Mouse (Mus musculus) heart, adult 2 months (tissue): ENCODE data around the gene Itga2b. TPM values are rescaled to one million over a fixed set of nuclear protein-coding genes. Genes with fewer than 3 reads are reported as not detected.

Experiments used
- DNase-seq, 2 experiments: peaks; one replicate each; pipeline ENCODE4 v3.0.0; 2021
- H3K27ac ChIP-seq: fragments of 200-600 bp; 2 replicates; pipeline ENCODE4 v1.8.1; 2022
- H3K27me3 ChIP-seq: fragments of 200-500 bp; 2 replicates; pipeline ENCODE4 v1.6.1; 2012; ENCODE audit warnings: mild to moderate bottlenecking, low read length, inconsistent platforms, mixed read lengths; ENCODE audit not compliant: control insufficient read depth, insufficient read depth
- H3K36me3 ChIP-seq: fragments of 200-500 bp; 2 replicates; pipeline ENCODE4 v1.6.1; 2012; ENCODE audit warnings: low read length, inconsistent platforms; ENCODE audit not compliant: control insufficient read depth, insufficient read depth
- H3K4me1 ChIP-seq: fragments of 200-500 bp; 2 replicates; pipeline ENCODE4 v1.6.1; 2011; ENCODE audit warnings: low read length; ENCODE audit not compliant: control insufficient read depth, insufficient read depth
- H3K4me3 ChIP-seq: fragments of 200-600 bp; 2 replicates; pipeline ENCODE4 v1.8.1; 2022
- H3K79me2 ChIP-seq: fragments of 200-500 bp; replicated peaks from 2 replicates; pipeline ENCODE4 v1.6.1; 2012; ENCODE audit warnings: mild to moderate bottlenecking, inconsistent platforms, low read length, moderate library complexity, mixed read lengths; ENCODE audit not compliant: control insufficient read depth, insufficient read depth
- H3K9ac ChIP-seq: fragments of 200-500 bp; 2 replicates; pipeline ENCODE4 v1.6.1; 2012; ENCODE audit warnings: low read depth, mild to moderate bottlenecking, control low read depth, inconsistent platforms, low read length, mixed read lengths
- CTCF ChIP-seq: fragments of 200-600 bp; IDR thresholded peaks from 2 replicates; pipeline ENCODE4 v1.8.1; 2022; ENCODE audit warnings: antibody characterized with exemption, mild to moderate bottlenecking, moderate library complexity
- EP300 ChIP-seq: fragments of 200-500 bp; IDR thresholded peaks from 2 replicates; pipeline ENCODE4 v1.6.1; 2011; ENCODE audit warnings: low read depth, low read length, control low read depth; ENCODE audit not compliant: insufficient read depth
- POLR2A ChIP-seq: fragments of 200-500 bp; IDR thresholded peaks from 2 replicates; pipeline ENCODE4 v1.6.1; 2011; ENCODE audit warnings: mild to moderate bottlenecking, low read depth, low read length, control low read depth; ENCODE audit not compliant: insufficient read depth
- WGBS: fragments of 180-500 bp; shearing (Covaris S2); methylation state at CpG from one replicate; pipeline ENCODE4 v1.1.7; 2018; 5-methylcytosine and 5-hydroxymethylcytosine counted together
- intact Hi-C: fragments of 180-260 bp; cut with DNase I; formaldehyde crosslinking; loops from one replicate; pipeline ENCODE4 v1.15.1; 2025
- polyA plus RNA-seq: library from polyadenylated mRNA; depleted of rRNA; stranded (reverse); fragments of >200 nt; gene quantifications from 2 replicates; pipeline ENCODE4 v1.2.3, GENCODE M21; 2012
- total RNA-seq, 2 experiments: library from RNA; stranded (reverse); gene quantifications; 2 replicates each; pipeline ENCODE4 v1.2.3; 2021

Itga2b gene
- total and polyA plus RNA-seq, 3 experiments = 3.1 to 14.5 (median 6.9) TPM

GRCm38 (mm10) chr11:102495114-102495513, 25.2 kb upstream of the Itga2b start:
- DNase-seq = no peak
- no peak overlapping the region for H3K9ac ChIP-seq
- intact Hi-C loops = no loop called here
- H3K36me3 ChIP-seq = peaks cover 7% of the 10 kb centered on the region; the same call in 1 of the 2 replicates
- no peak overlapping the region; the same call in 1 of the 2 replicates for H3K27ac ChIP-seq
- H3K79me2 ChIP-seq = no peaks in the 10 kb centered on the region
- 95% methylated on average over 6 of the region's 6 CpGs for WGBS
- no peaks in the 10 kb centered on the region; the same call in 1 of the 2 replicates for H3K4me1 ChIP-seq
- H3K4me3 ChIP-seq = no peak overlapping the region
- TF ChIP-seq CTCF = no peak
- TF ChIP-seq EP300 = no peak
- TF ChIP-seq POLR2A = no peak
- H3K27me3 ChIP-seq = no peaks in the 10 kb centered on the region

GRCm38 (mm10) chr11:102494063-102494650, 24.2 kb upstream of the Itga2b start:
- DNase-seq = peak in 1 of 2 experiments; percentile 23
- intact Hi-C loops = no loop called here
- Histone ChIP-seq H3K79me2 (no peaks in the 10 kb centered on the region), H3K36me3 (peaks cover 7% of the 10 kb centered on the region; the same call in 1 of the 2 replicates), H3K9ac (no peak overlapping the region), H3K4me1 (no peaks in the 10 kb centered on the region; the same call in 1 of the 2 replicates), H3K27me3 (no peaks in the 10 kb centered on the region), H3K4me3 (no peak overlapping the region), H3K27ac (peak overlapping the region; percentile 57)
- TF ChIP-seq POLR2A (no peak), CTCF (no peak), EP300 (no peak)
- WGBS = 56% methylated on average over 7 of the region's 7 CpGs

DNA sequence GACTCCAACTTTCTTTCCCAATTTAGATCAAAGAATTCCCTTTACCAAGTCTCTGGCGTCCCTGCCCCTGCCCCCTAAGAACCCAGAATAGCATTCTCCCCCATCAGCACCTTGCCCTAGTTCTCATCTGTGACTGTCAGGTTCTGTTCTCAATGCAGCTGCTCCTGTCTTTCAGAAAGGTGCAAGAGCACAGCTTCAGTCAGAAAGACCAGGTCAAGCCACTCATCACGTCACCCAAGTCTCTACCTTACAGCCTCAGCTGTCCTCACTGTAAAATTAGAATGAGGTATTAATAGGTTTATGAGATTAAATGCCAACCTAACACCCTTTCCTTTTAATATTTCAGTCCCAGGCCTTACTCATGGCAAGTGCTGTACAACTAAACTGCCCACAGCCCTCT, 23.3 kb upstream of the Itga2b start:
- Histone ChIP-seq H3K9ac (no peak overlapping the region), H3K79me2 (no peaks in the 10 kb centered on the region), H3K4me1 (no peaks in the 10 kb centered on the region; the same call in 1 of the 2 replicates), H3K27ac (peak overlapping the region; percentile 57), H3K27me3 (no peaks in the 10 kb centered on the region), H3K36me3 (peaks cover 7% of the 10 kb centered on the region; the same call in 1 of the 2 replicates), H3K4me3 (no peak overlapping the region)
- intact Hi-C loops = no loop called here
- 56% methylated on average over 2 of the region's 2 CpGs for WGBS
- TF ChIP-seq EP300 = no peak
- no peak for TF ChIP-seq CTCF
- no peak for TF ChIP-seq POLR2A
- no peak for DNase-seq

- H3K4me3 ChIP-seq = no peak overlapping the region
- H3K36me3 ChIP-seq = no peaks in the 10 kb centered on the region
- no peaks in the 10 kb centered on the region for H3K79me2 ChIP-seq
- TF ChIP-seq EP300 (no peak), POLR2A (no peak), CTCF (no peak)
- no peak overlapping the region for H3K27ac ChIP-seq
- H3K9ac ChIP-seq = no peak overlapping the region
- intact Hi-C loops = loop anchor here (1.0 to 2.0 kb wide), 3 partner anchors 68 to 163 kb away; partner anchors contain the start of gene Gpatch8
- 68% methylated on average over 2 of the region's 2 CpGs for WGBS
- H3K27me3 ChIP-seq = no peaks in the 10 kb centered on the region
- no peaks in the 10 kb centered on the region for H3K4me1 ChIP-seq
- no peak for DNase-seq
Observed at GRCm38 (mm10) chr11:102487901-102488300, 18.0 kb upstream of the Itga2b start.

DNA sequence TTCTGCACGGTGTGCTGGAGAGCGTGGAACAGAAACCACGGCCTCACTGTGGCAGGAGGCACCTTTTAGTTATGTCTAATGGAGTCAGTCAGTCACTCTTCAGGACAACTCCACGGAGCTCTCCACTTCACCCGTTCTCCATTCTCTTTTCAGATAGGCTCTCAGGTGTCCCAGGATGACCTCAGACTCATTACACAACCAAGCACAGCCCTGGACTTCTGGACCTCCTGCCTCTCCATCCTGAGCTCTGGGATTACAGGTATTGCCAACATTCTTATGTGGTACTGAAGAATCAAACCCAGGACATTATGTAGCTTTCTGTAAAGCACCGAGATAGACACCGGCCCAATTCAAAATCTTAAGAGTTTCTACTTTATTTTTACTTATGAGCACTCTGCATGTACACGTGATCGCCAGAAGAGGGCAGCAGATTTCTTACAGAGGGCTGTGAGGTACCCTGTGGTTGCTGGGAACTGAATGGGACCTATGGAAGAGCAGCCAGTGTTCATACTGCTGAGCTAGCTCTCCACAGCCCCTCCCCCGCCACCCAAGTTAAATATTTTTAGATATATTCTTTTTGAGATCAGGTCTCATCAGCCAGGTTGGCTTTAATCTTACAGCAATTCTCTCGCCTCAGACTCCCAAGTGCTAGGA, 16.9 kb upstream of the Itga2b start:
- Histone ChIP-seq H3K4me1 (no peaks in the 10 kb centered on the region), H3K27ac (no peak overlapping the region), H3K4me3 (no peak overlapping the region), H3K27me3 (no peaks in the 10 kb centered on the region), H3K79me2 (no peaks in the 10 kb centered on the region), H3K9ac (no peak overlapping the region), H3K36me3 (no peaks in the 10 kb centered on the region)
- WGBS = 55% methylated on average over 11 of the region's 11 CpGs
- DNase-seq = peak in 1 of 2 experiments; percentile 24
- intact Hi-C loops = loop anchor here (1.0 to 2.0 kb wide), 3 partner anchors 69 to 164 kb away; partner anchors contain the start of gene Gpatch8
- TF ChIP-seq EP300 = no peak
- peak; percentile 91 for TF ChIP-seq CTCF

DNA sequence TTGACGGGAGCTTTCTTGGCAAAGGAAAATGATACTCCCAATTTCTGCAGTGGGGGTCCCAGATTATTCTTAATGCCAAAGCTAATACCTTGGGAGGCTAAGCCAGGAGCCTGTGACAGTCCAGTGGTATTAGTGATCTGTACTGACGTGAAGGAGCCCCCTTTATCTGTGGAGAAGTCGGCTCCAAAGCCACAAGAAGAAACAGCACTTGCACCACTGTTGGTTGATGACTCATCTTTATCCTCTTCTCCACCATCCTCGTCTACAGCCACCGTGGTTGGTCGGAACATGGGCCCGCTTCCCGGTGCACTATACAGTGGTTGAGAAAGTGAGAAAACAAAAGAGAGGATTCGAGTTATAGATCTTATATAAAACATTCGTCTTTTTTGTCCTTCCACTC, 11.9 kb upstream of the Itga2b start:
- no peaks in the 10 kb centered on the region for H3K36me3 ChIP-seq
- no peaks in the 10 kb centered on the region for H3K27me3 ChIP-seq
- H3K79me2 ChIP-seq = no peaks in the 10 kb centered on the region
- no peak overlapping the region for H3K4me3 ChIP-seq
- H3K9ac ChIP-seq = no peak overlapping the region
- no peak for DNase-seq
- WGBS = 88% methylated on average over 10 of the region's 10 CpGs
- no peak for TF ChIP-seq CTCF
- no peak for TF ChIP-seq POLR2A
- no peak for TF ChIP-seq EP300
- H3K27ac ChIP-seq = no peak overlapping the region
- H3K4me1 ChIP-seq = no peaks in the 10 kb centered on the region
- intact Hi-C loops = no loop called here
